Mouse (Mus musculus) ES-Bruce4 (cell line): Measurements from ENCODE around the gene Dars.

ENCODE experiments used
- CTCF ChIP-seq: IDR thresholded peaks from one replicate; pipeline ENCODE4 v1.8.1; 2011; ENCODE audit warnings: low read depth, low read length
- POLR2A ChIP-seq: IDR thresholded peaks from one replicate; pipeline ENCODE4 v1.8.1; 2011; ENCODE audit warnings: low read length; ENCODE audit not compliant: insufficient read depth

GRCm38 (mm10) chr1:128438526-128438925 is 21.4 kb upstream of the Dars start:
- no peak for TF ChIP-seq POLR2A
- no peak for TF ChIP-seq CTCF
